Comparison of ENCODE assay signal across 32 mouse cellular contexts in the genomic region with DNA sequence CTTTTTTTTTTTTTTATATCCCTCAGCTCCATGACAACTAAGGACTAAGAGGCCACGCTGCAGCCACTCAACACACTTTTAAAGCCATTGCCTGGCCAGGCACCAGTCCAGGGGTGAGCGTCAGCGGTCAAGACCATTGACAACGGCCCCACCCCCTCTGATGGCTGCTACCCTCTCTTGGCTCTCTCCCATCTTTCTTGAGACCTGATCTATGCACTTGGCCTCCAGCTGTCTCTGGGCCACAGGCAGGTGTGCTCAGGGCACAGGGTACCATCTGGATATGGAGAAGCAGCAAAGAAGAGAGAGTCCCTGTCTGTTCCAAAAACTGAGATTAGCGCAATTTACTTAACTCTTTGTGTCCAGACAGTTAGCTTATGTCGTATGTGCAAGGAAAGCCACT.
A peak's percentile ranks its signal among the peaks of the same experiment; 100 is the strongest.
DNase-seq lines count a peak whose midpoint lies in the region; ATAC-seq and TF ChIP-seq lines count a peak whose summit lies in the region.
"Had no signal": no experiment of that assay in that cellular context is flagged by ENCODE, and none has a peak within 500 bp of the region (broad histone marks: within the 10 kb centered on the region; RNA-seq: fewer than 3 reads in every experiment).

No protein-coding gene starts in this region.

- no peaks in the 10 kb centered on the region for H3K36me3 ChIP-seq in heart, embryonic 15.5 days
- H3K36me3 ChIP-seq in hindbrain, postnatal 0 days (ENCODE audit: insufficient read depth, low read length) = no peaks in the 10 kb centered on the region
- no peaks in the 10 kb centered on the region for H3K36me3 ChIP-seq in hindbrain, embryonic 14.5 days (replicated peaks; ENCODE audit: control insufficient read depth, insufficient read depth)
- H3K36me3 ChIP-seq: embryonic facial prominence, embryonic 12.5 days; liver, embryonic 12.5 days; midbrain, embryonic 10.5 days; midbrain, embryonic 15.5 days; neural tube, embryonic 12.5 days had no signal

- H3K4me3 ChIP-seq in heart, embryonic 15.5 days = no peak overlapping the region
- H3K4me3 ChIP-seq in hindbrain, postnatal 0 days (ENCODE audit: low read length) = no peak overlapping the region
- no peak overlapping the region for H3K4me3 ChIP-seq in hindbrain, embryonic 14.5 days (replicated peaks; ENCODE audit: low read length)
- H3K4me3 ChIP-seq: embryonic facial prominence, embryonic 12.5 days; layer of hippocampus, adult 2 months; left cerebral cortex, adult 2 months; liver, embryonic 12.5 days; midbrain, embryonic 10.5 days; midbrain, embryonic 15.5 days; myocyte; neural tube, embryonic 12.5 days had no signal

- no peak for ATAC-seq in cerebellum, adult (ENCODE audit: insufficient number of reproducible peaks, low FRiP score, low TSS enrichment)
- 0 out of 2 replicates have a peak, but pooled peaks have one; percentile 31 for ATAC-seq in heart, embryonic 15.5 days (replicated peaks; ENCODE audit: insufficient number of reproducible peaks, insufficient read depth, low FRiP score, low read depth)
- peak; percentile 49; the same call in 1 of the 2 replicates for ATAC-seq in hindbrain, postnatal 0 days
- ATAC-seq in hindbrain, embryonic 14.5 days (ENCODE audit: low FRiP score) = no peak
- ATAC-seq: activated CD4-positive, CD25-positive, alpha-beta regulatory T cell, adult 4 months; forebrain, embryonic 14.5 days; intestine, embryonic 16.5 days; liver, embryonic 12.5 days; liver, postnatal 0 days; midbrain, embryonic 15.5 days had no signal

- no peaks in the 10 kb centered on the region for H3K4me1 ChIP-seq in heart, embryonic 15.5 days (replicated peaks)
- H3K4me1 ChIP-seq in hindbrain, postnatal 0 days (ENCODE audit: insufficient read depth, low read length) = no peaks in the 10 kb centered on the region
- no peaks in the 10 kb centered on the region for H3K4me1 ChIP-seq in hindbrain, embryonic 14.5 days (replicated peaks; ENCODE audit: control insufficient read depth, insufficient read depth, low read length)
- H3K4me1 ChIP-seq: embryonic facial prominence, embryonic 12.5 days; liver, embryonic 12.5 days; midbrain, embryonic 10.5 days; midbrain, embryonic 15.5 days; neural tube, embryonic 12.5 days had no signal

- H3K27ac ChIP-seq in heart, embryonic 15.5 days = no peak overlapping the region
- no peak overlapping the region for H3K27ac ChIP-seq in hindbrain, postnatal 0 days
- H3K27ac ChIP-seq in hindbrain, embryonic 14.5 days = no peak overlapping the region
- H3K27ac ChIP-seq: embryonic facial prominence, embryonic 12.5 days; layer of hippocampus, adult 2 months; left cerebral cortex, adult 2 months; liver, embryonic 12.5 days; midbrain, embryonic 10.5 days; midbrain, embryonic 15.5 days; neural tube, embryonic 12.5 days had no signal

- 67% methylated on average over 6 of the region's 6 CpGs for WGBS in heart, embryonic 15.5 days
- 58% methylated on average over 6 of the region's 6 CpGs for WGBS in hindbrain, postnatal 0 days
- 91% methylated on average over 6 of the region's 6 CpGs for WGBS in hindbrain, embryonic 14.5 days

- no peaks in the 10 kb centered on the region for H3K27me3 ChIP-seq in heart, embryonic 15.5 days
- no peaks in the 10 kb centered on the region for H3K27me3 ChIP-seq in hindbrain, postnatal 0 days (ENCODE audit: insufficient read depth, low read length)
- no peaks in the 10 kb centered on the region for H3K27me3 ChIP-seq in hindbrain, embryonic 14.5 days (ENCODE audit: control insufficient read depth, insufficient read depth, low read length)
- H3K27me3 ChIP-seq: CH12.LX; embryonic facial prominence, embryonic 12.5 days; liver, embryonic 12.5 days; midbrain, embryonic 15.5 days; neural tube, embryonic 12.5 days had no signal

- no peaks in the 10 kb centered on the region for H3K9me3 ChIP-seq in heart, embryonic 15.5 days (replicated peaks)
- H3K9me3 ChIP-seq in hindbrain, postnatal 0 days (ENCODE audit: low read length) = no peaks in the 10 kb centered on the region
- no peaks in the 10 kb centered on the region for H3K9me3 ChIP-seq in hindbrain, embryonic 14.5 days (ENCODE audit: control insufficient read depth, low read length)
- H3K9me3 ChIP-seq: embryonic facial prominence, embryonic 12.5 days; liver, embryonic 12.5 days; midbrain, embryonic 10.5 days; midbrain, embryonic 15.5 days; neural tube, embryonic 12.5 days had no signal

- no peak overlapping the region for H3K4me2 ChIP-seq in heart, embryonic 15.5 days
- H3K4me2 ChIP-seq in hindbrain, postnatal 0 days (ENCODE audit: low read depth, low read length) = no peak overlapping the region
- no peak overlapping the region for H3K4me2 ChIP-seq in hindbrain, embryonic 14.5 days (replicated peaks)
- H3K4me2 ChIP-seq: embryonic facial prominence, embryonic 12.5 days; heart, embryonic 11.5 days; liver, embryonic 12.5 days; midbrain, embryonic 15.5 days; neural tube, embryonic 12.5 days had no signal

- H3K9ac ChIP-seq in heart, embryonic 15.5 days = no peak overlapping the region
- H3K9ac ChIP-seq in hindbrain, postnatal 0 days (replicated peaks; ENCODE audit: low read length) = no peak overlapping the region
- no peak overlapping the region for H3K9ac ChIP-seq in hindbrain, embryonic 14.5 days
- H3K9ac ChIP-seq: embryonic facial prominence, embryonic 12.5 days; liver, embryonic 12.5 days; liver, postnatal 0 days; midbrain, embryonic 15.5 days; neural tube, embryonic 12.5 days had no signal

- TF ChIP-seq CTCF in hindbrain, postnatal 0 days (IDR thresholded peaks at IDR 0.05; ENCODE audit: low read depth) = no peak

- DNase-seq in cerebellum, postnatal 10 days = peak; percentile 74 to 86
- DNase-seq in heart, adult 9 months (ENCODE audit: low spot score in 2 of 2) = no peak
- DNase-seq in hindbrain, postnatal 0 days (ENCODE audit: low spot score) = peak; percentile 35
- DNase-seq in hindbrain, embryonic 14.5 days (ENCODE audit: low spot score) = no peak
- DNase-seq in lung, postnatal 14 days = peak; percentile 5
- no peak for DNase-seq in lung, postnatal 36 days
- DNase-seq: adrenal gland, adult 2 months; adrenal gland, postnatal 36 days; cerebellum, adult 8-10 months; embryo, embryonic 11 days; kidney, adult 9 months; kidney, postnatal 25 days; liver, postnatal 0 days; right cerebral cortex, adult 18-20 months; spleen, adult 18-20 months; thymus, adult 2 months; thymus, postnatal 36 days had no signal

Comparison
In these comparisons a context has a peak if more than half of its experiments do, and no peak if none do; other contexts are left out.
1. DNase-seq: peak in cerebellum, postnatal 10 days (2 of 2), hindbrain, postnatal 0 days (single experiment) and lung, postnatal 14 days (single experiment); none in heart, adult 9 months (0 of 2), hindbrain, embryonic 14.5 days (single experiment) and lung, postnatal 36 days (single experiment).
2. ATAC-seq: peak in heart, embryonic 15.5 days (single experiment) and hindbrain, postnatal 0 days (single experiment); none in cerebellum, adult (single experiment) and hindbrain, embryonic 14.5 days (single experiment).